Mouse (Mus musculus) T-cell, adult 2 months (primary cell): Measurements from ENCODE around the gene Krtap1-5.

Experiments
- DNase-seq: peaks from one replicate; pipeline ENCODE4 v3.0.0; 2022; ENCODE audit warnings: low spot score

The Krtap1-5 gene

DNA sequence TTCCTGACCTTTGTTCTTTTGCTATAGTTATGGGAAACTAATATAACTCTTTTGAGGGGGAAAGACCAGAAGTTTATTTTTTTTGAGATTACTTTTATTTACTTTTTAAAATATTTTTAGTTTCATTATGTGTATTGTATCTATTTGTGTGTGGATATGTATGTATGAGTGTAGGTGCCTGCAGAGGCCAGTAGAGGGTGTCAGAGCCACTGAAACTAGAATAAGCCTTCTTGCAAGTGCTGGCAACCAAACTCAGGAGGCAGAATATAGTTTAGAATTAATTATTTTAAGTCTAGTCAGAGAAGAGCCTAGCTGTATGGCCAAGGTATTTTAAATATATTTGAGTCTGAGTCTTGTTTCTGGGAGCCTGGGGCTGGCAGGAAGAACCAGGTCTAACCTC, 32.9 kb downstream of the Krtap1-5 start:
- DNase-seq, result no peak

DNA sequence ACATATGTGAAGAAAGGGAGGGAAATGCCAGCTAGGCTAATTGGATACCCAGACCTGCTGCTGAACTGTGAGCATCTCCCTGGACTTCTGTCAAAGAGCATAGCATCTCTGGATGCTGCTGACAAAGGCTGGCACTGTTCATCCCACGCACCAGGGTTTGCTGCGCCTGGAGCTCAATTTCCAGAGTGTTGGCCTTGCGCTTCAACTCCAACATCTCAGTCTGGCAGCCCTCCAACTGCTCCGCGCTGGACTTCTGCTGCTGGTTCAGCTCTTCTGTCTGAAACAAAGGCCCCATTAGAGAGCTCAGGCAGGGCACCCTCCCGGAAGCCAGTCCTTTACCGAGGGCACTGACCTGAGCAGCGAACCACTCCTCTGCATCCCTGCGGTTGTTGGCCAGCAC, 41.1 kb downstream of the Krtap1-5 start:
- DNase-seq, result no peak
